Mouse (Mus musculus): ENCODE results near the gene Kcnmb4.

DNA sequence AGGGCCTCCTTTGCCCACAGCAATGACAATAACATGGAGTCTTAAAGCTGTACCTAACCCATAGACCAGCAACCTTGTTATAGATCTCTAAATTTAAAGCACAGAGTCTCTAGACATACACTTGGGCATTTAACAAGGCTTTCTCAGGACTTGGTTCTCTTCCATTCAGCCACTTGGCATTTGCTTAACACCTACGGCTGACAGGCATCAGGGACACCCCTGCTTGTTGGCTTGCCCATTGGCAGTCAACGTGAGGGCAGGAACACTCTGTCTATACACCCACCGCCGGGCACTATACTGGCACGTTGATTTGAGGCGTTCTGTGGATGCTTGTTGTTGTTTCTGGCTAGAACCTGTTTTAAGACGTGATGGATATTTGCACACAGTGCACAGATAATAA lies 41.3 kb downstream of the Kcnmb4 start:
- TF ChIP-seq CTCF (IDR thresholded peaks at IDR 0.05) (no peak), EP300 (IDR thresholded peaks at IDR 0.05; ENCODE audit: insufficient read depth, low read depth, low read length) (no peak), POLR2A (IDR thresholded peaks at IDR 0.05; ENCODE audit: insufficient read depth, low read depth, low read length) (no peak)
